Mouse (Mus musculus) forebrain, embryonic 12.5 days (tissue): ENCODE data around the gene Atp2a1. TPM values are rescaled to one million over a fixed set of nuclear protein-coding genes. Genes with fewer than 3 reads are reported as not detected.
A peak's percentile ranks its signal among the peaks of the same experiment; 100 is the strongest.

Source experiments
- ATAC-seq: fragments of 200-750 bp; cut with Nextera tagmentation; 2 replicates; pipeline ENCODE4 v1.8.0; 2017; ENCODE audit warnings: moderate TSS enrichment; ENCODE audit not compliant: low FRiP score
- H3K27ac ChIP-seq: fragments of 300-500 bp; sonication (generic); 2 replicates; pipeline ENCODE4 v1.5.1; 2016; ENCODE audit warnings: mild to moderate bottlenecking
- H3K27me3 ChIP-seq: fragments of 300-500 bp; sonication (generic); 2 replicates; pipeline ENCODE4 v1.6.1; 2016; ENCODE audit warnings: mild to moderate bottlenecking
- H3K36me3 ChIP-seq: fragments of 300-500 bp; sonication (generic); replicated peaks from 2 replicates; pipeline ENCODE4 v1.6.1; 2016; ENCODE audit warnings: mild to moderate bottlenecking
- H3K4me1 ChIP-seq: fragments of 300-500 bp; sonication (generic); 2 replicates; pipeline ENCODE4 v1.6.1; 2016
- H3K4me2 ChIP-seq: fragments of 300-500 bp; sonication (generic); 2 replicates; pipeline ENCODE4 v1.6.1; 2016; ENCODE audit warnings: mild to moderate bottlenecking, moderate library complexity
- H3K4me3 ChIP-seq: fragments of 300-500 bp; sonication (generic); replicated peaks from 2 replicates; pipeline ENCODE4 v1.5.1; 2016; ENCODE audit warnings: mild to moderate bottlenecking
- H3K9ac ChIP-seq: fragments of 300-500 bp; sonication (generic); 2 replicates; pipeline ENCODE4 v1.6.1; 2016; ENCODE audit warnings: mild to moderate bottlenecking
- H3K9me3 ChIP-seq: fragments of 300-500 bp; sonication (generic); 2 replicates; pipeline ENCODE4 v1.6.1; 2016
- WGBS: fragments of 180-500 bp; shearing (Covaris S2); methylation state at CpG from one replicate; pipeline ENCODE4 v1.1.7; 2016; 5-methylcytosine and 5-hydroxymethylcytosine counted together
- polyA plus RNA-seq: library from polyadenylated mRNA; unstranded; fragments of >200 nt; fragmentation: Nextera tagmentation; extraction: Ambion mirVana; gene quantifications from 2 replicates; pipeline ENCODE4 v1.2.1, GENCODE M21; 2016

Gene Atp2a1
- polyA plus RNA-seq, 1 experiment from 2014 or later, result 0.43 TPM

DNA sequence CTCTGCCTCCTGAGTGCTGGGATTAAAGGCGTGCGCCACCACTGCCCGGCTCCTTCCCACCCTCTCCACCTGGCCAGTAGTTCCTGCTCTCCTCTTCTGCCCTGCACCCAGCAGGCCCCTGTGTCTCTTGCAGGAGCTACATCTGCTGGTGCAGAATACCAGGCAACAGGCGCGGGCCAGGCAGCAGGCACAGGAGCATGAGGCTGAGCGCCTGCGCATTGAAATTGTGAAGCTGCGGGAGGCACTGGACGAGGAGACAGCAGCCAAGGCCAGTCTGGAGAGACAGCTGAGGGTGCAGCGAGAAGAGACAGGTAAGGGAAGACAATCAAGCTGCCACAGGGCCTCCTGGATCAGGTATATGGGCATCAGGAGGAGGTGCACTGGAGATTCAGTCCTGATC is 18.9 kb downstream of the Atp2a1 start:
- Histone ChIP-seq H3K9me3 (no peaks in the 10 kb centered on the region), H3K27ac (no peak overlapping the region), H3K27me3 (no peaks in the 10 kb centered on the region), H3K4me3 (no peak overlapping the region), H3K9ac (no peak overlapping the region), H3K36me3 (peaks cover 23% of the 10 kb centered on the region), H3K4me2 (no peak overlapping the region), H3K4me1 (no peaks in the 10 kb centered on the region)
- no peak for ATAC-seq
- 96% methylated on average over 10 of the region's 10 CpGs for WGBS

DNA sequence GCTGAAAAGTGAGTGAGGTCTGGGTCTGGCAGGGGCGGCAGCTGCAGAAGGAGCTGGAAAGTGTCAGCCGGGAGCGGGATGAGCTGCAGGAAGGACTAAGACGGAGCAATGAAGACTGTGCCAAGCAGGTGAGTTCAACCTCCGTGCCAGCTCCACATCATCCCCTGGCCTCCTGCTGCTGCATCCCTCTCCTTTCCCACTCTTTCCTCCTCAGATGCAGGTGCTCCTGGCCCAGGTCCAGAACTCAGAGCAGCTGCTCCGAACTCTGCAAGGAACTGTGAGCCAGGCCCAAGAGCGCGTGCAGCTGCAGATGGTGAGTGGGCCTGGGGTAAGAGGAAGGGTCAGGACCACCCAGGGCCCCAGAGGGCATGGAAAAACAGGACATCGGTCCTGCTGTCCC is 22.8 kb downstream of the Atp2a1 start:
- H3K4me3 ChIP-seq, result no peak overlapping the region
- H3K27ac ChIP-seq, result no peak overlapping the region
- no peaks in the 10 kb centered on the region for H3K27me3 ChIP-seq
- H3K4me2 ChIP-seq, result no peak overlapping the region
- H3K9me3 ChIP-seq, result no peaks in the 10 kb centered on the region
- ATAC-seq, result no peak
- H3K4me1 ChIP-seq, result no peaks in the 10 kb centered on the region
- H3K9ac ChIP-seq, result no peak overlapping the region
- WGBS, result 80% methylated on average over 9 of the region's 9 CpGs
- H3K36me3 ChIP-seq, result peaks cover 18% of the 10 kb centered on the region

DNA sequence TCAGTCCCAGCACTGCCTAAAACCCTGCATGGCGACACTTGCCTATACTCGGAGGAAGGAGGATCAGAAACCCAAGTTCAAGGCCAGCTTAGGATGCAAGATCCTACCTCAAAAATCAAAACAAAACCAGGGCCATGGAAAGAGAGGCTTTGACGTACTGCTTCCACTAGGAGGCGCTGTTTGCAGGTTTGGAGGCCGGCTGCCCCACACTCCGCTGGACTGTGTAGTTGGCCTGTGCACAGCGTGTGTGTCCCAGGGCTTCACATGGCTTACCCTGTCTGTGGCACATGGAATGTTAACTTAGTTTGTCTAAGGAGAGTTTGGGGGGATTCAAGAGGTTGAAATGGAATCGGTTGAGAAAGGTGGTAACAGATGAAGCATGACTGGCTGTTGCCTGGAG is 26.1 kb downstream of the Atp2a1 start:
- Histone ChIP-seq H3K9me3 (no peaks in the 10 kb centered on the region), H3K9ac (no peak overlapping the region), H3K27ac (no peak overlapping the region), H3K4me2 (no peak overlapping the region), H3K36me3 (peaks cover 8% of the 10 kb centered on the region; the same call in 1 of the 2 replicates), H3K4me1 (no peaks in the 10 kb centered on the region), H3K4me3 (no peak overlapping the region), H3K27me3 (no peaks in the 10 kb centered on the region)
- 21% methylated on average over 8 of the region's 8 CpGs for WGBS
- ATAC-seq, result no peak

DNA sequence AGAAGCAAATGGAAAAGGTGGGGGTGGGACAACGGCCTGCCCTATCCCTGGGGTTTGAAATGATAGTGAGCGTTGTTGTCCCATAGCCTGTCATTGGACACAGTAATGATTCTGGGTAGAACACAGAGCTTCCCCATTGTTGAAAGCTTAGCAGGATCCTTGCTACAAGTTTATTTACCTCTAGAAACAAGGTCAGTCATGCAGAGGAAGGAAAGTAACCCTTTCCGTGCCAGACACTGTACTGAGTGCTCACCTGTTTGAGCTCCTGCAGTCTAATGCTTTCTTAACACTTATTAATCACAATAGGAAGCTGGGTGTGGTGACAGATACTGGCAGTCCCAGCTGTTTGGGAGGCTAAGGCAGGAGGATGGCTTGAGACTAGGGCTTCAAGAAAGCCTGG is 27.1 kb downstream of the Atp2a1 start:
- Histone ChIP-seq H3K4me3 (no peak overlapping the region), H3K9ac (no peak overlapping the region), H3K27me3 (no peaks in the 10 kb centered on the region), H3K36me3 (peaks cover 8% of the 10 kb centered on the region; the same call in 1 of the 2 replicates), H3K4me1 (no peaks in the 10 kb centered on the region), H3K27ac (no peak overlapping the region), H3K9me3 (no peaks in the 10 kb centered on the region), H3K4me2 (no peak overlapping the region)
- WGBS, result 82% methylated on average over 3 of the region's 3 CpGs
- ATAC-seq, result no peak

DNA sequence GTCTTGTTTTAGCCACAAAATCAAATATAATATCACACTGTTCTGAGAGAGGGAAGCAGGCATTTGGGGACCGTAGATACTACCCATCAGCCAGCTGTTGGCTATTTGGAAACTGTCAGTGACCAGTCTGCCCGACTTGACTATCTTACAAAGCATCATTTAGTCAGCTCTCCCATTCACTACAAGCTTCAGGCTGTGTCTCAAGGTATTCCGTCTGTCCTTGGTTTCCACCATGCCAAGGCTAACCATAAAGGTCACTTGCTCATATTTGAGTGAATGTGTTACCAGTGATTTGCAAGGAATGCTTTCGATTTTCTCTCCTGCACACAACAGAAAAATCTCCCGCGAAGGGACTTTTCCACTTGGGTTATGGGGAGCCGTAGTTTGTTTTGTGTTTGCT is 28.2 kb downstream of the Atp2a1 start:
- Histone ChIP-seq H3K9ac (no peak overlapping the region), H3K36me3 (peaks cover 8% of the 10 kb centered on the region; the same call in 1 of the 2 replicates), H3K9me3 (no peaks in the 10 kb centered on the region), H3K4me3 (no peak overlapping the region), H3K4me2 (no peak overlapping the region), H3K4me1 (peaks cover 2% of the 10 kb centered on the region), H3K27ac (no peak overlapping the region), H3K27me3 (no peaks in the 10 kb centered on the region)
- ATAC-seq, result no peak
- WGBS, result 91% methylated on average over 7 of the region's 7 CpGs

DNA sequence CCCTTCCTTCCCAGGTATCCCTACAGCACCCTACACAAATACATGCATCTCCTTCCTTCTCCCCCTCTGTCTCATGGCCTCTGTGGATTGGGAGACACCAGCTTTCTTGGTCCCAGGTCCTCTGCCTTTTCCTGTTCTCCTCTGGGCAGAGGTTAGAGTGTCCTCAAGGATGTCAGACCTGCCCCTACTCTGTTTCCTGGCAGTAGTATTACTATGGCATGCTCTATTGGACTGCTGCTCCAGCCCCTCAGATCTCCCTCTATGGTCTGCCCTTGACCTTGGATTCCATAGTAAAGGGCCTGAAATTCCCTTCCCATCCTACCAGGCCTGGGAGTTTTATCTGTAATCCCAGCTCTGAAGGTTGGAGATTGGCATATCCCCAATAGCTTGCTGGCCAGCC is 32.7 kb downstream of the Atp2a1 start:
- 0 out of 2 replicates have a peak, but pooled peaks cover 3% of the 10 kb centered on the region for H3K36me3 ChIP-seq
- no peaks in the 10 kb centered on the region for H3K27me3 ChIP-seq
- H3K27ac ChIP-seq, result no peak overlapping the region
- H3K9ac ChIP-seq, result no peak overlapping the region
- H3K4me1 ChIP-seq, result peaks cover 13% of the 10 kb centered on the region
- no peak overlapping the region for H3K4me2 ChIP-seq
- H3K9me3 ChIP-seq, result no peaks in the 10 kb centered on the region
- H3K4me3 ChIP-seq, result no peak overlapping the region
- no peak for ATAC-seq

DNA sequence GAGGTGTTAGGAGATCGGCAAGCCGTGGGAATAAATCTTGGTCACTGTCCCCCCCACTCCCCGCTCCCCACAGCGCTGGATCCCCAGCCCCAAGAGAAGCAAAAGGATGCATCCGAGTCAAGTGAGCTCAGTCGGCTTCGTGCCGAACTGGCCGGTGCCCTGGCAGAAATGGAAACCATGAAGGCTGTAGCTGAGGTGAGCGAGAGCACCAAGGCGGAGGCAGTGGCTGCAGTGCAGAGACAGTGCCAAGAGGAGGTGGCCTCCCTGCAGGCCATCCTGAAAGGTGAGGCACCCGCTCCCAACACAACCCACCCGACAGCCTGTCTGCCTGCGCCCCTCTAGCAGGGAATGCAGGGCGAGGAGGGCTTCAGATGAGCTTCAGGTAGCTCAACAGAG is 33.4 kb downstream of the Atp2a1 start:
- H3K27ac ChIP-seq, result no peak overlapping the region
- H3K9me3 ChIP-seq, result no peaks in the 10 kb centered on the region
- H3K4me3 ChIP-seq, result peak overlapping the region; percentile 71
- peaks cover 13% of the 10 kb centered on the region for H3K4me1 ChIP-seq
- H3K36me3 ChIP-seq, result 0 out of 2 replicates have a peak, but pooled peaks cover 3% of the 10 kb centered on the region
- peak overlapping the region; percentile 77 for H3K9ac ChIP-seq
- no peaks in the 10 kb centered on the region for H3K27me3 ChIP-seq
- WGBS, result 30% methylated on average over 15 of the region's 15 CpGs
- peak overlapping the region; percentile 81 for H3K4me2 ChIP-seq
- ATAC-seq, result no peak

DNA sequence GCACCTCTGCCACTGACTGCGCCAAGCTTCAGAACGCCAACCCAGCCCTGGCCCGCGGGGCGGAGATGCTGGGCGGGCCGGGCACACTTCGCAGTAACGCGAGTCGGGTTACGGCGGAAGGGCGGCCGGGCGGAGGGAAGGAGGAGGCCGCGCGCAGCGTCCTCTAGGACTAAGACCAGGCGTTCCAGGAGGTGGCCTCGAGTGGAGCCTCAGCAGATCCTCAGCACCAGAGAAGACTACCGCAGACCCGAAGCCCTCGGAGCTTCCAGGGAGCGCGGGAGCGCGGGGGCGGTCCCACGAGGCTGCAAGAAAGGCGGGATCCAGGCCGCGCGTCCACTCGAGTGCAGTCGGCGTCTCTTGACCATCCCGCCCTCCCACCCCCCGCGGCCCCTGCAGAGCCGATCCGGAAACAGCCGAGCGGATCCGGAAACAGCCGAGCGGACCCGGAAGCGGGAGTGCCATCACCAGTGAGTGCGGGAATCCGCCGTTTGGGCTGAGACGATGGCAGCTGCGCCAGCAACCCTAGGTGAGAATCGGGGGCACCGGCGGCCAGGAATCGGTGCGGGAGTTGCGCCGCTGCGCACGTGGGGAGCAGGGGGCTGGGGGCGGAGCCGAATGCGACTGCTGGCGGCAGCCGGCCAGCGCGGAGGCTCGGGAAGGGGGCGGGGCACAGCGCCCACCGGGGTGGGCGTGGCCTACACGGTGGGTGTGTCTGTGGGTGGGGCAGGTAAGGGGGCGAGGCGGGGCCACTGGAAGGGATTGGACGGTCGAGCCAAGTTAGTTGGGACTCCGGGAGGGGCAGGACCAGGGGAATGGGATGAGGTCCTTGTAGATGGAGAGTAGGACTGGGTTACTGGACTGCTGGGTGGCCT is 34.0 kb downstream of the Atp2a1 start, which contains the start of gene Rabep2:
TSS of gene Rabep2 (plus strand) at position 129 of the 872 bp plus-strand sequence.
- Histone ChIP-seq H3K4me3 (peak within 1 kb of the TSS; percentile 71), H3K27me3 (no peaks in the 10 kb centered on the region), H3K9me3 (no peaks in the 10 kb centered on the region), H3K36me3 (no peaks in the 10 kb centered on the region), H3K4me2 (peak within 1 kb of the TSS; percentile 81), H3K27ac (peak within 1 kb of the TSS; percentile 90), H3K9ac (peak within 1 kb of the TSS; percentile 77), H3K4me1 (peaks cover 13% of the 10 kb centered on the region)
- peak; percentile 90 for ATAC-seq
- WGBS, result under 1% methylated on average over 81 of the region's 82 CpGs

DNA sequence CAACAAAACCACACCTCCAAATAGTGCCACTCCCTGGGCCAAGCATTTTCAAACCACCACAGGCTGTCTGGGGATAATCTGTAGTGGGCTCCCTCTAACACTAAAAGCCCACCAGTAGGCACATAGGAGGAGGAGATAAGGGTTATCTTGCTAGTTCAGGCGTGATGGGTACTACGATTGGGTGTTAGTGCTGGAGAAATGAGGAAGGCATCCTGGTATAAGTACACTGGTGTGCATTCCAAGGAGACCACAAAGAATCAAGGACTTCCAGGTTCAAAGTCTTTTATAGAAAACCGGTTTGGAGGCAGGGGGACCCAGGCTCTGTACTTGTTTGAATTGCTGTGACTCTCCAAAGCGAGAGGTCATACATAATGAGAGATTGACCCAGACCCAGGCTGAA is 34.8 kb downstream of the Atp2a1 start:
- Histone ChIP-seq H3K4me2 (peak overlapping the region; percentile 81), H3K9ac (peak overlapping the region; percentile 77), H3K4me1 (peaks cover 13% of the 10 kb centered on the region), H3K27me3 (no peaks in the 10 kb centered on the region), H3K27ac (peak overlapping the region; percentile 90), H3K4me3 (peak overlapping the region; percentile 71), H3K9me3 (no peaks in the 10 kb centered on the region), H3K36me3 (no peaks in the 10 kb centered on the region)
- WGBS, result 21% methylated on average over 4 of the region's 4 CpGs
- ATAC-seq, result peak; percentile 12; the same call in 1 of the 2 replicates

DNA sequence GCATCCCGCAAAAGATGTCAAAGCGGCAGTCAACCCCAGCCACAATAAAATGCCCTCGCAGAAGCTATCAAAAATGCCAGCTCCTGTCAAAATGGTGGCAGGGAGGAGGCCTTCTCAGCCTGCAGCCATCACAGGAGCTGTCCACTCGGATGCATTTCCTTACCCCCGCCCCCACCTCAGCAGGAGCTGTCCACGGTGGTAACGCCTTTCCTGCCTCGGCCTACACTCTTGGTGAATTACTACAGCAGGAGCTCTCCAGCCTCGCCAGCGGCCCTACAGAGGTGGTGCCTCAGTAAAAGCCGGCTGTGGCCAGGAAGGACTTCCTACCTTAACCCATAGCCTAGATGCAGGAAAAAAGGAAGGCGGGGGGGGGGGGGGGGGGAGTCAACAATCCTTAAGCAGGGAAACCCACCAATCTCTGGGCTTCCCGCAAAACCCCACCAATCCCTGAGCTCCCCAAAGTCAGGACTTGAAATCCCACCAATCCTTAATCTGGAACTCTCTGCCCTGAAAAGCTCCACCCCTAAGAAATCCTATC is 35.5 kb downstream of the Atp2a1 start:
- Histone ChIP-seq H3K9me3 (no peaks in the 10 kb centered on the region), H3K27ac (no peak overlapping the region), H3K4me1 (peaks cover 13% of the 10 kb centered on the region), H3K4me2 (0 out of 2 replicates have a peak overlapping the region, but pooled peaks have one; percentile 81), H3K9ac (peak overlapping the region; percentile 77; the same call in 1 of the 2 replicates), H3K36me3 (no peaks in the 10 kb centered on the region), H3K4me3 (no peak overlapping the region), H3K27me3 (no peaks in the 10 kb centered on the region)
- no peak for ATAC-seq
- 65% methylated on average over 12 of the region's 13 CpGs for WGBS

DNA sequence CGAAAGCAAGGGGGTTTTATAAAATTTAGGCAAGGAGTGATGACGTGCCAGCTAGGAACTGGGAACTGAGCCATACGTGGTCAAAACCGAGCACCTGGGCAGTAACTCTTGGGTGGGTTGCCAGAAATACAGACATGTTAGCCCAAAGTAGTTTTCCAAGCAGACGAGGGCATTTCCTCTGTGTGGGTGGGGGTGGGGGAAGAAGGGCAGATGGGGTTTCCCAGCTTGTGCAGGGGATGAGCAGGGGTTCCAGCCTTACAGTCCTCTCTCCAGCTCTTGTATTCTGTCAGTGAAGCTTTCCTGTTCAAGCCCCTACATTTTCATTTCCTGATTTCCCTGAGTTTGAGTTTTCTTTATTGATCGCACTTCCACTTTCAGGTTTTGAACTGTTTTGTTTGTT is 38.7 kb downstream of the Atp2a1 start:
- peaks cover 7% of the 10 kb centered on the region for H3K4me1 ChIP-seq
- no peaks in the 10 kb centered on the region for H3K27me3 ChIP-seq
- no peak overlapping the region for H3K4me3 ChIP-seq
- H3K4me2 ChIP-seq, result no peak overlapping the region
- H3K9me3 ChIP-seq, result no peaks in the 10 kb centered on the region
- no peak overlapping the region for H3K27ac ChIP-seq
- 86% methylated on average over 6 of the region's 6 CpGs for WGBS
- no peak overlapping the region for H3K9ac ChIP-seq
- H3K36me3 ChIP-seq, result no peaks in the 10 kb centered on the region
- ATAC-seq, result no peak

DNA sequence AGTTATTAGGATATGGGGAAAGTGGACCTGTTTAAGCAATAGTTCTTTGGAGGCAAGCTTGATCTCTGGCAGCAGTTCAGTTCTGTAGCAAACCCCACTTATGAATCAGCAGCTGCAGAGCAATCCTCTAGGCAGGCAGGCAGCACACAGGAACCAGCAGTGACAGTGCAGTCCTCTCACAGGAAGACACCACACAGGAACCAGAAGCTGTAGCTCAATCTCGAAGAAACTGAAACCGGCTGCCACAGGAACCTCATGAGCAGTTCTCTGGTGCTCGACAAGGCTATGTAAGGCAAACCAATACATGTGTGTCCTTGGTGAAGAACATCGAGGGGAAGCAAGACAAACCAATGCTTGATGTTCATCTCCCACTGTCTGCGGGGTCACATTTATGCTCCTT is 41.2 kb downstream of the Atp2a1 start:
- Histone ChIP-seq H3K9me3 (no peaks in the 10 kb centered on the region), H3K36me3 (no peaks in the 10 kb centered on the region), H3K27ac (no peak overlapping the region), H3K4me3 (no peak overlapping the region), H3K4me2 (no peak overlapping the region), H3K9ac (no peak overlapping the region), H3K27me3 (no peaks in the 10 kb centered on the region), H3K4me1 (peaks cover 12% of the 10 kb centered on the region)
- 92% methylated on average over 5 of the region's 5 CpGs for WGBS
- no peak for ATAC-seq
